Mouse (Mus musculus) brown adipose tissue, adult 24 weeks (tissue): ENCODE data around the gene Arhgef25. TPM values are rescaled to one million over a fixed set of nuclear protein-coding genes. Genes with fewer than 3 reads are reported as not detected.
"Not testable (repeated sequence)": the region's sequence is repeated elsewhere in the genome, so short reads cannot be mapped to it uniquely, and the experiment has no call there.

Experiments used
- H3K27ac ChIP-seq: fragments of 200-500 bp; replicated peaks from 2 replicates; pipeline ENCODE4 v1.5.1; 2012; ENCODE audit warnings: low read depth, mild to moderate bottlenecking, low read length
- H3K4me1 ChIP-seq: fragments of 200-500 bp; 2 replicates; pipeline ENCODE4 v1.6.1; 2012; ENCODE audit warnings: low read length, mixed read lengths; ENCODE audit not compliant: control insufficient read depth, insufficient read depth, insufficient read length
- H3K4me3 ChIP-seq: fragments of 200-500 bp; 2 replicates; pipeline ENCODE4 v1.5.1; 2012; ENCODE audit warnings: low read depth, mild to moderate bottlenecking, low read length, moderate library complexity; ENCODE audit not compliant: insufficient read depth
- polyA plus RNA-seq: library from polyadenylated mRNA; stranded (reverse); fragments of >200 nt; gene quantifications from 2 replicates; pipeline ENCODE4 v1.2.4, GENCODE M21; 2012; ENCODE audit not compliant: missing spikeins, insufficient read depth, insufficient read length

Arhgef25 gene
- polyA plus RNA-seq, 1 experiment: 4.0 TPM

DNA sequence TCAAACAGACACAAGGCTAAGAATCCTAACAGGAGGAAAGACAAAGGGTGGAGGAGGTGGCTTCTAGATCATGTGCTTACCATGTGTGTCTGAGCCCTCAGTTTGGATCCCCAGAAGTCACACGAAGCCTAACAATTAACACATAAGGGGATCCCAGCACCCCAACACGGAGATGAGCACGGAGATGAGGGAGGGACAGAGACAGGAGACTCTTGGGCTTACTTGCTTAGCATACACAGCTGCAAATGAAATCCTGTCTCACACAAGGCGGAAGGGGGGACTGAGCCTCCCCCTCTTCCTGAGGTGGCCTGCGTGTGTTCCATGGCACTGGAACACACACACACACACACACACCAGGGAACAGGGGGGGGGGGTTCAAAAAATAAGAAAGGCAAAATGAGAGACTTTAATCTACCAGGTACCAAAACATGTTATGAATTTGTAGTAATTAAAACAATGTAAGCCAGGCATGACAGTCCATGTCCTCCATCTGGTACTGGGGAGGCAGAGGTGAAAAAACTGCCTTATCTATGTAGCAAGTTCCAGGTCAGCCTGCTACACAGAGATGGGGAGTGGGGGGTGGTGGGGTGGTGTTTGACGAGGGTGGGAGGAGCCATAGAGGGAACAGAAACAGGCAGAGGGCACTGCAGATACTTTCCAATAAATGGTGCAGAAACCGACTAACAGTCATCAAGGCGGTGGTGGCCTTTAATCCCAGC lies 54.6 kb downstream of the Arhgef25 start:
- H3K27ac ChIP-seq: no peak overlapping the region

GRCm38 (mm10) chr10:127134394-127135035 lies 55.4 kb downstream of the Arhgef25 start:
- H3K4me1 ChIP-seq, H3K27ac ChIP-seq, H3K4me3 ChIP-seq: not testable (repeated sequence)

More for the DNA sequence above, 54.6 kb downstream of the Arhgef25 start:
- Histone ChIP-seq H3K4me3 (no peak overlapping the region), H3K4me1 (no peaks in the 10 kb centered on the region)

Other genes starting within 250 kb of the Arhgef25 start
- gene Ctdsp2, start 211.4 kb downstream of the Arhgef25 start, polyA plus RNA-seq: 42.7 and 48.6 TPM in 2 replicates
- not detected in 2 replicates for gene Avil, start 189.4 kb downstream of the Arhgef25 start, polyA plus RNA-seq
- gene Tsfm, start 159.2 kb downstream of the Arhgef25 start, polyA plus RNA-seq: 67.3 and 73.2 TPM in 2 replicates
- 6.0 and 10.4 TPM in 2 replicates for gene Mettl1, start 148.7 kb downstream of the Arhgef25 start, polyA plus RNA-seq
- gene Eef1akmt3, start 148.6 kb downstream of the Arhgef25 start, polyA plus RNA-seq: not detected in 2 replicates
- not detected in 2 replicates for gene Cyp27b1, start 141.8 kb downstream of the Arhgef25 start, polyA plus RNA-seq
- gene March9, start 129.9 kb downstream of the Arhgef25 start, polyA plus RNA-seq: 0.63 and 0.79 TPM in 2 replicates
- gene Cdk4, start 126.5 kb downstream of the Arhgef25 start, polyA plus RNA-seq: 76.7 and 92.9 TPM in 2 replicates
- 56.7 and 71.6 TPM in 2 replicates for gene Tspan31, start 119.8 kb downstream of the Arhgef25 start, polyA plus RNA-seq
- 0.48 and 1.5 TPM in 2 replicates for gene Agap2, start 114.8 kb downstream of the Arhgef25 start, polyA plus RNA-seq
- 35.8 and 42.4 TPM in 2 replicates for gene Os9, start 69.0 kb downstream of the Arhgef25 start, polyA plus RNA-seq
- gene B4galnt1, start 24.9 kb downstream of the Arhgef25 start, polyA plus RNA-seq: 0.95 and 1.8 TPM in 2 replicates
- 1.0 and 4.8 TPM in 2 replicates for gene Slc26a10, start 9.4 kb downstream of the Arhgef25 start, polyA plus RNA-seq
- gene Dtx3, start 5.6 kb upstream of the Arhgef25 start, polyA plus RNA-seq: 5.0 and 5.8 TPM in 2 replicates
- 15.4 and 18.5 TPM in 2 replicates for gene Pip4k2c, start 21.5 kb upstream of the Arhgef25 start, polyA plus RNA-seq
- 0.99 and 2.2 TPM in 2 replicates for gene Kif5a, start 73.3 kb upstream of the Arhgef25 start, polyA plus RNA-seq
- 100 and 102 TPM in 2 replicates for gene Dctn2, start 76.3 kb upstream of the Arhgef25 start, polyA plus RNA-seq
- gene Mbd6, start 98.9 kb upstream of the Arhgef25 start, polyA plus RNA-seq: 15.9 and 18.4 TPM in 2 replicates
- gene Mars, start 121.7 kb upstream of the Arhgef25 start, polyA plus RNA-seq: 51.3 and 67.4 TPM in 2 replicates
- 0.87 and 1.9 TPM in 2 replicates for gene Arhgap9, start 131.9 kb upstream of the Arhgef25 start, polyA plus RNA-seq
- 0.79 TPM in 1 of 2 replicates, not detected in the other for gene Gli1, start 151.9 kb upstream of the Arhgef25 start, polyA plus RNA-seq
- not detected in 2 replicates for gene Inhbe, start 164.3 kb upstream of the Arhgef25 start, polyA plus RNA-seq
- gene Inhbc, start 180.3 kb upstream of the Arhgef25 start, polyA plus RNA-seq: not detected in 2 replicates
- gene R3hdm2, start 190.2 kb upstream of the Arhgef25 start, polyA plus RNA-seq: 70.7 and 78.5 TPM in 2 replicates